Mouse (Mus musculus) gastrocnemius, adult 2 months (tissue): ENCODE data around the gene Rc3h1. TPM values are rescaled to one million over a fixed set of nuclear protein-coding genes. Genes with fewer than 3 reads are reported as not detected.
"Not testable (repeated sequence)": the region's sequence is repeated elsewhere in the genome, so short reads cannot be mapped to it uniquely, and the experiment has no call there.

Source experiments
- DNase-seq: peaks from one replicate; pipeline ENCODE4 v3.0.0; 2022
- H3K27ac ChIP-seq: fragments of 200-600 bp; 2 replicates; pipeline ENCODE4 v1.8.1; 2022; ENCODE audit warnings: mild to moderate bottlenecking
- H3K4me3 ChIP-seq: fragments of 200-600 bp; 2 replicates; pipeline ENCODE4 v1.8.1; 2022; ENCODE audit warnings: mild to moderate bottlenecking, moderate library complexity
- CTCF ChIP-seq: fragments of 200-600 bp; IDR thresholded peaks from 2 replicates; pipeline ENCODE4 v1.8.1; 2022; ENCODE audit warnings: antibody characterized with exemption, mild to moderate bottlenecking, moderate library complexity
- intact Hi-C: fragments of 180-260 bp; cut with DNase I; formaldehyde crosslinking; loops from one replicate; pipeline ENCODE4 v1.15.1; 2025
- long read RNA-seq, 2 experiments: library from polyadenylated mRNA; stranded (forward); transcript quantifications; one replicate each; pipeline ENCODE4 v2.0.0; 2021
- total RNA-seq, 2 experiments: library from RNA; stranded (reverse); gene quantifications; 2 replicates each; pipeline ENCODE4 v1.2.3; 2021

Gene Rc3h1
- 10 to 100 TPM; 31.0 to 32.5 TPM for total RNA-seq
- long read RNA-seq, experiment 1, full-length matches to known transcripts, result 1 of 10 reads
- long read RNA-seq, experiment 1, partial matches to known transcripts, result 0 of 10 reads
- long read RNA-seq, experiment 1, other reads (novel, unspliced or antisense), result 9 of 10 reads
- long read RNA-seq, experiment 2, partial matches to known transcripts, result 0 of 13 reads
- long read RNA-seq, experiment 2, other reads (novel, unspliced or antisense), result 13 of 13 reads

DNA sequence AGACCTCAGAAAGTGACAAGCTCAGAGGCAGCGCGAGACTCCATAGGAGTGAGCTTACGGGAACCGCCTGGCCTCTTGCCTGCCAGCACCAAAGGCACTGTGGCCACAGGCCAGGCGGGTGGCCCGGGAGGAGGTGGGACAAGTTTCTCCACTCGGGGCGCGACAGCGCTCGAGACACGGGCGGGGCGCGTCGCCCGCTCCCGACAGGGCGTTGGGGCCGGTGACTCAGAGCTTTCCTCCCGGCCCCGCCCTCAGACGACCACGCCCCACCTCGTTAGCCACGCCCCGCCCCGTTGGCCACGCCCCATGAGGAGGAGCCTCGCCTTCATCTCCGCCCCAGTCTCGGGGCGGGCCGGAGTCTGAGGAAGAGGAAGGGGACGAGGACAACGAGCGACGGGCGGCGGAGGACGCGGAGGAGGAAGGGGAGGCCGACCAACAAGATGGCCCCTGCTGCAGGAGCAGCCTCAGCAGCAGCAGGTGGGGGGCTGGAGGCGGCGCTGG, at the start of gene Rc3h1:
Gene Rc3h1 (plus strand): TSS at position 362 of the 501 bp plus-strand sequence.
- no peak; the same call in 1 of the 2 replicates for TF ChIP-seq CTCF
- DNase-seq, result peak; percentile 97
- Histone ChIP-seq H3K4me3 (peak within 1 kb of the TSS; percentile 81), H3K27ac (peak within 1 kb of the TSS; percentile 99)
- intact Hi-C loops, result loop anchor here (5.0 to 10.0 kb wide), 2 partner anchors 131 to 711 kb away; partner anchors contain the start of gene Mrps14

GRCm38 (mm10) chr1:160858132-160858531, 48.1 kb upstream of the Rc3h1 start:
- TF ChIP-seq CTCF, result no peak
- no peak for DNase-seq
- Histone ChIP-seq H3K4me3 (no peak overlapping the region), H3K27ac (no peak overlapping the region)
- intact Hi-C loops, result no loop called here

- H3K4me3 ChIP-seq, DNase-seq, intact Hi-C loops, H3K27ac ChIP-seq: not testable (repeated sequence)
Observed at GRCm38 (mm10) chr1:160859874-160860273, 46.3 kb upstream of the Rc3h1 start.

DNA sequence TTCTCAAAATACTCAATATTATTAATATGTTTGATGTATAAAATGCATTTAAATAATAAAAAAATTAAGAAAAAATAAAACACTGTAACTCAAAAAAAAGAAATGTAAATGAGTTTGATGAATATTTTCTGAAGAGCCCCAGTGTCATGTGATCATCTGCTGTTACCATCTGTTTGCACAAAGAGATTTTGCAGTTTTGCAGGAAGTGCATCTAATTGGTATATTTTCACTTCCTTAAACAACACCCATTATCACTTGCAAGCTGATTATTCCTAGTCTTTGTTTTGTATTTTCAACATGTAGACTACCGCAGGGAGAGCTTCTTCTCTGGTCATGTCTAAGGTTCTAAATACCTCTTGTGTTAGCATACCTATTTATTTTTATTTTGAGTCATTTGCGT, 45.1 kb upstream of the Rc3h1 start:
- no peak overlapping the region for H3K27ac ChIP-seq
- DNase-seq, result no peak
- H3K4me3 ChIP-seq, result no peak overlapping the region
- intact Hi-C loops, result no loop called here
- TF ChIP-seq CTCF, result no peak

DNA sequence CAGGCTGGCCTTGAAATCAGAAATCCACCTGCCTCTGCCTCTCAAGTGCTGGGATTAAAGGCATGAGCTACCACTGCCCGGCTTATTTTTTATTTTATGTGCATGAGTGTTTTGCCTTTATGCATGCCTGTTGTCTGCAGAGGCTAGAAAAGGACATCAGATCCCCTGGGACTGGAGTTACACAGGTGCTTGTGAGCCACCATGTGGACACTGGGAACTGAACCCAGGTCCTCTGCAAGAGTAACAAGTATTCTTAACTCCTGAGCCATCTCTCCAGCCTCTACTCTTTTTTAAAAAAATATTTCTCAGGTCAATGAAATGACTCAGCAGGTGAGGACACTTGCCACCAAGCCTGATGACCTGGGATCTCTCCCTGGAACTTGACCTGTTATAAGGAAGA, 44.6 kb upstream of the Rc3h1 start:
- no peak overlapping the region for H3K27ac ChIP-seq
- intact Hi-C loops, result no loop called here

DNA sequence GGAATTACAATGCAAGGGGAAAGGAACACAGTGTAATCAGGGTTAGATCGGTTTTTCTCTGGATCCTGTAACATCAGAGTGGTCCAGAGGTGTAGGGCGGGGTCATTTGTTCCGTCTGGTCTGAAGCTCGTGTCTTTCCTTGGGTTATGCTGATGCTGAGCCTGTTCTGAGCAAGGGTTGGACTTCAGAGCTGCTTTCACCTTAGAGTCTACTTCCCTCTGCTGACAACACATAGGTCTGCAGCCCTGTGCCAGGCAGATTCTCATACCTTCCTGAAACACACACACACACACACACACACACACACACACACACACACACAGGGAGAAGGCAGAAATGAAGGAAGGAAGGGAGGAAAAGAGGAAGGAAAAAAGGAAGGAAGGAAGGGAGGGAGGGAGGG, 43.2 kb upstream of the Rc3h1 start:
- DNase-seq, result no peak
- intact Hi-C loops, result no loop called here
- TF ChIP-seq CTCF, result peak; percentile 12; the same call in 1 of the 2 replicates
- H3K27ac ChIP-seq, result no peak overlapping the region
- no peak overlapping the region for H3K4me3 ChIP-seq

More for the DNA sequence above, 44.6 kb upstream of the Rc3h1 start:
- no peak for DNase-seq
- H3K4me3 ChIP-seq, result no peak overlapping the region
- TF ChIP-seq CTCF, result no peak

GRCm38 (mm10) chr1:160874757-160875156, 31.5 kb upstream of the Rc3h1 start:
- Histone ChIP-seq H3K27ac (no peak overlapping the region), H3K4me3 (no peak overlapping the region)
- intact Hi-C loops, result no loop called here
- TF ChIP-seq CTCF, result no peak
- no peak for DNase-seq

DNA sequence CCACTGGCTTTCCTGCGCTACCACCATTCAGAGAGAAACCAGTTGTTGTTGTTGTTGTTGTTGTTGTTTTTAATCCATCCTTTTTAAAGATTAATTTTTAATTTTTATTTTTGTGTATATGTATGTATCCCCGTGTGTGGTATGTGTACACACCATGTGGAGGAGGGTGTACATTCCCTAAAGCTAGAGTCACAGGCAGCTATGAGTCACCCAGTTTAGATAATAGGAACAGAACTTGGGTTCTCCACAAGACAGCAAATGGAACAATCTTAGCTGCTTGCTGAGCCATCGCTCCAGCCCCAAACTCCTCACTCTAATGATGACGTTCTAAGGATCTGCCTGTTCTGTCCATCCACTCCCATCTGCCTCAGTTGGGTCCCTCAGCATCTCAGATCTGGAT, 29.2 kb upstream of the Rc3h1 start:
- no peak overlapping the region for H3K27ac ChIP-seq
- intact Hi-C loops, result no loop called here

GRCm38 (mm10) chr1:160878485-160878884, 27.7 kb upstream of the Rc3h1 start:
- Histone ChIP-seq H3K4me3 (no peak overlapping the region), H3K27ac (no peak overlapping the region)
- TF ChIP-seq CTCF, result no peak
- intact Hi-C loops, result no loop called here
- DNase-seq, result no peak

More for the DNA sequence above, 29.2 kb upstream of the Rc3h1 start:
- no peak overlapping the region for H3K4me3 ChIP-seq
- no peak for TF ChIP-seq CTCF
- no peak for DNase-seq

DNA sequence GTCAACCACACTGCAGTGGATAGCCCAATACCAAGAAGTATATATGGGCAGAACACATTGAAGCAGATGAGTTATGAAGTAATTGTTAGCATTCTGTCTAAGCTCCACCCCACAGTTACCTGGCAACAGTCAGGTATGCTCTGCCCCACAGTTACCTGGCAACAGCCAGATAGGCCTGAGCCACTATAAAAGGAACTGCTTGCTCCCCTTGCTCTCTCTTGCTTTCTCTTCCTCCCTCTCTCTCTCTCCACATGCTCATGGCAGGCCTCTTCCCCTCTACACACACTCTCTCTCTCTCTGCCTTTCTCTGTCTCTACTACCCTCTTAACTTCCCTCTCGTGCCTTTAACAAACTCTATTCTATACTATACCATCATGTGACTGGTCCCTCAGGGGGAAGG, 24.8 kb upstream of the Rc3h1 start:
- H3K27ac ChIP-seq, H3K4me3 ChIP-seq, intact Hi-C loops, DNase-seq: not testable (repeated sequence)

GRCm38 (mm10) chr1:160881968-160882367, 24.2 kb upstream of the Rc3h1 start:
- Histone ChIP-seq H3K27ac (no peak overlapping the region), H3K4me3 (no peak overlapping the region)
- no peak; the same call in 1 of the 2 replicates for TF ChIP-seq CTCF
- no peak for DNase-seq
- intact Hi-C loops, result no loop called here

GRCm38 (mm10) chr1:160884273-160884672, 21.9 kb upstream of the Rc3h1 start:
- Histone ChIP-seq H3K27ac (no peak overlapping the region), H3K4me3 (no peak overlapping the region)
- TF ChIP-seq CTCF, result no peak
- intact Hi-C loops, result no loop called here
- DNase-seq, result no peak

DNA sequence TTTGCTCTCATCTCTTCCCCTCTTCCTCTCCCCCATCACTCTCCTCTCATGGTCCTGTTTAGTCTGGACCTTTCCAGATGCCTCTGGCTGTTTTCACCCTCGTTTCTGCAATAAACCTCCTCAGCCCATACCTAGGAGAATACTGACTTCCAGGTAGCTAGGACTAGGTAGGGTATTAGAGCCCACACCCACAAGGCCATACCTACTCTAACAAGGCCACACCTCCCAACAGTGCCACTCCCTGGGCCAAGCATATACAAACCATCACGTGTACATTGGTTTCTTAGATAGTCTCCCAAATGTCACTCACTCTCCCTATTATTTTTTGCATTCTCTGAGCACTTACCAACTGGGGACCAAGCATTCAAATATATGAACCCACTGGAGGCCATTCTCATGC, 21.2 kb upstream of the Rc3h1 start:
- no peak for DNase-seq
- no peak overlapping the region for H3K4me3 ChIP-seq
- intact Hi-C loops, result no loop called here
- TF ChIP-seq CTCF, result no peak
- no peak overlapping the region for H3K27ac ChIP-seq

DNA sequence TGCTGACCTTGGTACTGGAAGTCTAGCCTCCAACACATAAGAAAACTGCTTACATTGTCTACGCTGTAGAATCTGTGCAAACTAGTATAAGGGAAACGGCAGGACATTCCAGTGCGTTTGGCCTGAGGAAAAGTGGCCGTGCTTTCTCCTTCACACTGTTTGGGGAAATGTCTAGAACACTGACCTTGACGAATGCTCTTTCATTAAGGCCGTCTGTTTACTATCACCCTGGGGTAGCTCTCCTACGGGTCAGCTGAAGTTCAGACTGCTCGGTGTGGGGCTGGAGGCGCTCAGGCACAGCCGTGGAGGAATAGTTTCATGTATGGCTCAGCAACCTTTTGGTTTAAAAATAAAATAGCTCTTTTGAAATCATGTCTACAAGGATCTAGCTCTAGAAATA, 6.5 kb upstream of the Rc3h1 start:
- H3K27ac ChIP-seq, result no peak overlapping the region
- intact Hi-C loops, result loop anchor here (10.0 kb wide), 1 partner anchor 705 kb away; the partner anchor contains the start of gene Mrps14

More for the DNA sequence above, 6.5 kb upstream of the Rc3h1 start:
- DNase-seq, result no peak
- no peak overlapping the region for H3K4me3 ChIP-seq
- no peak for TF ChIP-seq CTCF
